Mouse (Mus musculus) erythroblast, embryonic 14.5 days (primary cell): ENCODE measurements around the gene Hsf3.

Experiments used
- GATA1 ChIP-seq: IDR thresholded peaks from 2 replicates; pipeline ENCODE4 v1.6.1; 2012; ENCODE audit warnings: low read length, inconsistent platforms, mixed read lengths
- TAL1 ChIP-seq: IDR thresholded peaks from 3 replicates; pipeline ENCODE4 v1.6.1; 2012; ENCODE audit warnings: low read length, inconsistent platforms, mixed read lengths

GRCm38 (mm10) chrX:96417733-96418132, 38.4 kb downstream of the Hsf3 start:
- no peak for TF ChIP-seq TAL1
- no peak for TF ChIP-seq GATA1
